Comparison of ENCODE assay signal across 13 mouse cellular contexts in genomic region chr17:82533521-82533920, GRCm38 (mm10).
A peak's percentile ranks its signal among the peaks of the same experiment; 100 is the strongest.
DNase-seq lines count a peak whose midpoint lies in the region.
"Had no signal": no experiment of that assay in that cellular context is flagged by ENCODE, and none has a peak within 500 bp of the region (broad histone marks: within the 10 kb centered on the region; RNA-seq: fewer than 3 reads in every experiment).

No protein-coding gene starts in this region.

- peak; percentile 19 for DNase-seq in adrenal gland, postnatal 10 days
- DNase-seq in adrenal gland, adult 8-10 months = no peak
- DNase-seq in testis, postnatal 14 days (ENCODE audit: low spot score) = peak; percentile 12
- DNase-seq in testis, postnatal 10 days (ENCODE audit: low spot score) = no peak
- peak; percentile 13 to 30 for DNase-seq in adrenal gland, postnatal 36 days
- peak; percentile 8 to 24 for DNase-seq in heart, postnatal 14 days
- no peak for DNase-seq in kidney, adult 18-20 months
- DNase-seq in cerebellum, adult 8-10 months = no peak
- DNase-seq: cerebellum, adult 2 months; gastrocnemius, postnatal 10 days; lung, adult 18-20 months; lung, postnatal 14 days; thymus, postnatal 14 days had no signal

- intact Hi-C loops in heart, postnatal 14 days (cut with DNase I) = no loop called here

Comparison
In these comparisons a context has a peak if more than half of its experiments do, and no peak if none do; other contexts are left out.
1. DNase-seq: peak in adrenal gland, postnatal 10 days (single experiment), testis, postnatal 14 days (single experiment), adrenal gland, postnatal 36 days (2 of 2) and heart, postnatal 14 days (2 of 2); none in adrenal gland, adult 8-10 months (single experiment), testis, postnatal 10 days (single experiment), kidney, adult 18-20 months (single experiment) and cerebellum, adult 8-10 months (single experiment).